In genomic region chr13:112644996-112645395, GRCm38 (mm10) we compare ENCODE assay signal across 30 mouse cellular contexts. TPM values are rescaled to one million over a fixed set of nuclear protein-coding genes. Genes with fewer than 3 reads are reported as not detected.
"Had no signal": no experiment of that assay in that cellular context is flagged by ENCODE, and none has a peak within 500 bp of the region (broad histone marks: within the 10 kb centered on the region; RNA-seq: fewer than 3 reads in every experiment).

No protein-coding gene starts in this region.

- H3K4me2 ChIP-seq: heart, embryonic 12.5 days; hindbrain, embryonic 12.5 days; hindbrain, embryonic 14.5 days; intestine, embryonic 15.5 days; limb, embryonic 13.5 days; limb, embryonic 15.5 days had no signal

- ATAC-seq: hindbrain, embryonic 16.5 days; inflammation-experienced regulatory T-cells, adult 6 months; intestine, embryonic 15.5 days; intestine, postnatal 0 days had no signal

- H3K27ac ChIP-seq: gastrocnemius, adult 2 months; heart, embryonic 10.5 days; hindbrain, embryonic 10.5 days; hindbrain, embryonic 12.5 days; hindbrain, embryonic 14.5 days; intestine, embryonic 15.5 days; layer of hippocampus, adult 2 months; limb, embryonic 13.5 days; limb, embryonic 15.5 days had no signal

- H3K4me3 ChIP-seq: gastrocnemius, adult 2 months; heart, embryonic 10.5 days; heart, embryonic 12.5 days; hindbrain, embryonic 10.5 days; hindbrain, embryonic 12.5 days; intestine, embryonic 15.5 days; layer of hippocampus, adult 2 months; limb, embryonic 13.5 days; limb, embryonic 15.5 days had no signal

- H3K9ac ChIP-seq: heart, embryonic 12.5 days; hindbrain, embryonic 12.5 days; hindbrain, embryonic 14.5 days; intestine, embryonic 15.5 days; limb, embryonic 13.5 days; limb, embryonic 15.5 days had no signal

- H3K36me3 ChIP-seq: heart, embryonic 10.5 days; heart, embryonic 12.5 days; hindbrain, embryonic 10.5 days; hindbrain, embryonic 12.5 days; intestine, embryonic 15.5 days; limb, embryonic 13.5 days; limb, embryonic 15.5 days had no signal

- H3K27me3 ChIP-seq: heart, embryonic 12.5 days; hindbrain, embryonic 12.5 days; intestine, embryonic 15.5 days; limb, embryonic 13.5 days; limb, embryonic 15.5 days had no signal

- H3K9me3 ChIP-seq: heart, embryonic 10.5 days; heart, embryonic 12.5 days; hindbrain, embryonic 10.5 days; hindbrain, embryonic 12.5 days; intestine, embryonic 15.5 days; limb, embryonic 13.5 days; limb, embryonic 15.5 days had no signal

- H3K4me1 ChIP-seq: heart, embryonic 10.5 days; heart, embryonic 12.5 days; hindbrain, embryonic 10.5 days; hindbrain, embryonic 12.5 days; intestine, embryonic 15.5 days; limb, embryonic 13.5 days; limb, embryonic 15.5 days had no signal

- DNase-seq: gastrocnemius, adult 2 months; gastrocnemius, postnatal 10 days; gastrocnemius, postnatal 25 days; heart, adult 18-20 months; heart, postnatal 10 days; heart, postnatal 4 days; kidney, adult 18-20 months; kidney, adult 8-10 months; kidney, postnatal 10 days; kidney, postnatal 25 days; kidney, postnatal 4 days; layer of hippocampus, postnatal 36 days; left cerebral cortex, postnatal 4 days had no signal

RNA-seq across cellular contexts. Expression of gene Ddx4, which starts 7.3 kb away (rescaled TPM):
- total RNA-seq: gastrocnemius, adult 2 months; gastrocnemius, postnatal 25 days; gastrocnemius, postnatal 4 days; granulocyte monocyte progenitor cell, adult 5-6 weeks; heart, postnatal 25 days had no signal
- polyA plus RNA-seq: inflammation-experienced regulatory T-cells, adult 6 months had no signal

RNA-seq across cellular contexts. Expression of gene Il31ra, which starts 50.8 kb away (rescaled TPM):
- total RNA-seq: gastrocnemius, postnatal 25 days; heart, adult 18-20 months; heart, adult 8-10 months; heart, postnatal 25 days; heart, postnatal 4 days; left cerebral cortex, postnatal 4 days had no signal
- polyA plus RNA-seq: hindbrain, embryonic 10.5 days; hindbrain, embryonic 12.5 days; limb, embryonic 11.5 days had no signal
